Mouse (Mus musculus): Measurements from ENCODE around the gene Cox5b. TPM values are rescaled to one million over a fixed set of nuclear protein-coding genes. Genes with fewer than 3 reads are reported as not detected.
"Not testable (repeated sequence)": the region's sequence is repeated elsewhere in the genome, so short reads cannot be mapped to it uniquely, and the experiment has no call there.

The Cox5b gene
- total RNA-seq (2021), result 1,000 to 10,000 TPM; 2,045 to 2,202 TPM
- long read RNA-seq, experiment 1, transcript Cox5b-201 (4 exons, 625 nt), result minor isoform, 5 of 1,904 reads
- long read RNA-seq, experiment 1, transcript Cox5b-204 (4 exons, 865 nt), result major isoform, 1,853 of 1,904 reads
- long read RNA-seq, experiment 1, partial matches to known transcripts, result 19 of 1,904 reads
- long read RNA-seq, experiment 1, other reads (novel, unspliced or antisense), result 26 of 1,904 reads
- long read RNA-seq, experiment 2, transcript Cox5b-204 (4 exons, 865 nt), result major isoform, 1,529 of 1,593 reads
- long read RNA-seq, experiment 2, partial matches to known transcripts, result 49 of 1,593 reads
- long read RNA-seq, experiment 2, other reads (novel, unspliced or antisense), result 11 of 1,593 reads

GRCm38 (mm10) chr1:36691271-36692155 is at the start of gene Cox5b:
Cox5b (plus strand) TSS chr1:36691449.
- peak; percentile 97 to 99 for DNase-seq

- no peak for DNase-seq
Observed at GRCm38 (mm10) chr1:36643957-36644614, 47.2 kb upstream of the Cox5b start.

- DNase-seq, result no peak
Observed at GRCm38 (mm10) chr1:36644615-36645007, 46.6 kb upstream of the Cox5b start.

- DNase-seq, result no peak
Observed at GRCm38 (mm10) chr1:36646285-36646684, 45.0 kb upstream of the Cox5b start.

- peak in 1 of 2 experiments; percentile 20 for DNase-seq
Observed at GRCm38 (mm10) chr1:36647631-36648030, 43.6 kb upstream of the Cox5b start.

GRCm38 (mm10) chr1:36655039-36655438 is 36.2 kb upstream of the Cox5b start:
- no peak for DNase-seq

- no peak for DNase-seq
Observed at GRCm38 (mm10) chr1:36656233-36656632, 35.0 kb upstream of the Cox5b start.

GRCm38 (mm10) chr1:36657658-36658415 is 33.4 kb upstream of the Cox5b start:
- DNase-seq, result no peak

GRCm38 (mm10) chr1:36658621-36659399 is 32.4 kb upstream of the Cox5b start:
- DNase-seq, result no peak

GRCm38 (mm10) chr1:36664457-36664856 is 26.8 kb upstream of the Cox5b start:
- peak; percentile 28 to 44 for DNase-seq

- DNase-seq, result no peak
Observed at GRCm38 (mm10) chr1:36665165-36665723, 26.0 kb upstream of the Cox5b start.

GRCm38 (mm10) chr1:36665934-36666333 is 25.3 kb upstream of the Cox5b start:
- DNase-seq, result no peak

GRCm38 (mm10) chr1:36668007-36668406 is 23.2 kb upstream of the Cox5b start:
- not testable (repeated sequence) for DNase-seq

- no peak for DNase-seq
Observed at GRCm38 (mm10) chr1:36670256-36670655, 21.0 kb upstream of the Cox5b start.

- no peak for DNase-seq
Observed at GRCm38 (mm10) chr1:36671260-36671659, 20.0 kb upstream of the Cox5b start.

GRCm38 (mm10) chr1:36672648-36673350 is 18.4 kb upstream of the Cox5b start:
- no peak for DNase-seq

- peak in 1 of 2 experiments; percentile 32 for DNase-seq
Observed at GRCm38 (mm10) chr1:36674936-36675335, 16.3 kb upstream of the Cox5b start.

- DNase-seq, result no peak
Observed at GRCm38 (mm10) chr1:36680893-36681292, 10.4 kb upstream of the Cox5b start.

- no peak for DNase-seq
Observed at GRCm38 (mm10) chr1:36682620-36683355, 8.5 kb upstream of the Cox5b start, which contains the start of gene Fam178b. Fam178b (minus strand) TSS chr1:36683183.

Measured in heart, adult 18-20 months (tissue).